Mouse (Mus musculus) hematopoietic multipotent progenitor cell, adult 10-12 weeks (in vitro differentiated cells): ENCODE measurements around the gene Cab39. TPM values are rescaled to one million over a fixed set of nuclear protein-coding genes. Genes with fewer than 3 reads are reported as not detected.

Experiments used
- polyA plus RNA-seq: library from polyadenylated mRNA; stranded (reverse); fragments of >175 nt; gene quantifications from 2 replicates; pipeline ENCODE4 v1.2.3, GENCODE M21; 2012; ENCODE audit warnings: low replicate concordance

Gene Cab39
- 25.9 and 47.1 TPM in 2 replicates for polyA plus RNA-seq

GRCm38 (mm10) chr1:85793208-85794105, at the start of gene Cab39:
Gene Cab39 (plus strand): TSS chr1:85793441.

GRCm38 (mm10) chr1:85778436-85778835, 14.8 kb upstream of the Cab39 start, which contains the start of gene A630001G21Rik:
Gene A630001G21Rik (minus strand): TSS chr1:85778643.

GRCm38 (mm10) chr1:85894231-85894747, 101.0 kb downstream of the Cab39 start, which contains the start of gene Itm2c:
Gene Itm2c (plus strand): TSS chr1:85894281.

Other genes starting within 250 kb of the Cab39 start
- gene G530012D18Rik, start 217.8 kb upstream of the Cab39 start, polyA plus RNA-seq, result not detected in 2 replicates
- 19.7 and 63.3 TPM in 2 replicates for gene Sp110, start 194.6 kb upstream of the Cab39 start, polyA plus RNA-seq
- 19.4 and 30.8 TPM in 2 replicates for gene Sp140, start 193.1 kb upstream of the Cab39 start, polyA plus RNA-seq
- 33.9 and 113 TPM in 2 replicates for gene Sp100, start 143.5 kb upstream of the Cab39 start, polyA plus RNA-seq
- 13.9 and 66.2 TPM in 2 replicates for gene A630001G21Rik, start 14.8 kb upstream of the Cab39 start, polyA plus RNA-seq
- 109 and 112 TPM in 2 replicates for gene Itm2c, start 100.8 kb downstream of the Cab39 start, polyA plus RNA-seq
- not detected in 2 replicates for gene 4933407L21Rik, start 135.0 kb downstream of the Cab39 start, polyA plus RNA-seq
- 1.9 and 2.2 TPM in 2 replicates for gene Gpr55, start 167.6 kb downstream of the Cab39 start, polyA plus RNA-seq
- gene Spata3, start 223.4 kb downstream of the Cab39 start, polyA plus RNA-seq, result not detected in 2 replicates